Mouse (Mus musculus) spleen, postnatal 4 days (tissue): Measurements from ENCODE around the gene Slc22a2.

ENCODE experiments used
- DNase-seq, 2 experiments: peaks; one replicate each; pipeline ENCODE4 v3.0.0; 2022; ENCODE audit warnings: low spot score in 2 of 2

The Slc22a2 gene

DNA sequence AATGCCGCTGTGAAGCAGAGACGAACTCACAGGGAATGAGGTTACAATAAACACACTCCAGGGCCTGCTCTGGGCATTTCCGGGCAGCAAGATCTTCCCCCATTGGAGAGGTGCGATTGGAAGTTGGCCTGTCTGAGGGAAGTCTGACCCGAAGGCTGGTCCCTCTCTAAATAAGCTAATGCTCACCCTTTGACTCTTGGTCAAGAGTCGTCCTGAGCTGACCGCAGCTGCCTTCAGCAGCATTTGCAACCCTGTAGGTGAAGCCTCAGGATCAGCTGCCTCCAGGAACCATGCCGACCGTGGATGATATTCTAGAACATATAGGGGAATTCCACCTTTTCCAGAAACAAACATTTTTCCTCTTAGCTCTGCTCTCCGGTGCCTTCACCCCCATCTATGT lies at the start of gene Slc22a2:
Slc22a2 (plus strand) TSS at position 142 of the 400 bp plus-strand sequence.
- no peak for DNase-seq

DNA sequence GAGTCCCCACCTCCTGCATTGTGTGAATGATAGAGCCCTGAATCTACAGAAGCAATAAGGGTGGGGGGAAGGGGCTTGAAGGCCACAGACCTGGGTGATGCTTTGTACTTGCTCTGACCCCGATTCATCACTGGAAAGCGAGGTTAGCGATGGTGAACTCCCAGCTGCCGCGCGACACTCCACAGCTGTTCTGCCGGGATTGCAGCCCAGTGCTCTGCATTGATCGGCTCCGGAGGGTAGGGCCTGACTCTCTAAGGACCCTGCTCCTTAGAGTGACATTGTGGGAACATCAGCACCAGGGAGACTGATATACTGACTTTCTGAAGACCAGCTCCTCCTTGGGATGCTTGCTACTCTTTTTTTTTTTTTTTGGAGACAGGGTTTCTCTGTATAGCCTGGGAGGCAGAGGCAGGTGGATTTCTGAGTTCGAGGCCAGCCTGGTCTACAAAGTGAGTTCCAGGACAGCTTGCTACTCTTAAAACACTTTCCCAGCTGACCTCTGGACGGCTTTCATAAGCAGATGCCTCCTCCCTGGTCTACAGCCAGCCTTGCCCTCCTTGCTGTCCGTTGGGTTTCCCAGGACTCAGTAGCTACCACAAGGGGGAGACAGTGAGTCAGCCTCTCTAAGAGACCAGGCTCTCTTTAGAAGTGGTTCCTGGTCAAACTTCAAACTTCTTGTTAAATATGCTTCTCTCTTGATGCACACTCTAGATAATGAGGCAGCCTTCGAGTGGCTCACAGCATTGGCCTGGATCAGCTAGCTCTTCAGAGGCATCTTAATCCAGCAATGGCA lies 49.4 kb upstream of the Slc22a2 start:
- DNase-seq: peak; percentile 54 to 77

DNA sequence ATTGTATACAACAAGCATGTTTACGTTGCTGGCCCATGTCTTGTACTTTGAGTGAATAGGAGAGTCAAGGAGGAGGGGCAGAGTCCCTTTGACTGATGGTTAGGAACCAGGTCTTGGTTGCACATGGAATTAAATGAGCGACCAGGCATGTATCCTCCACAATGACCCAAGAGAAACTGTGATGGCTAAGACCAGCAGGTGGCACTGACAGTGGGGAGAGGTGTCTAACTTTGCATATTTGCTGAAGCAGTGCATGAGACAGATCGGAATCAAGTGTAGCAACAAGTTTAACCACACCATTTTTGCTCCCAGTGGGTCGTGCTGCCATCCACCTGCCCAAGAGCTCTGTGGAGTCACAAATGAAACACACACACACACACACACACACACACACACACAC lies 21.7 kb upstream of the Slc22a2 start:
- DNase-seq: peak in 1 of 2 experiments; percentile 29

DNA sequence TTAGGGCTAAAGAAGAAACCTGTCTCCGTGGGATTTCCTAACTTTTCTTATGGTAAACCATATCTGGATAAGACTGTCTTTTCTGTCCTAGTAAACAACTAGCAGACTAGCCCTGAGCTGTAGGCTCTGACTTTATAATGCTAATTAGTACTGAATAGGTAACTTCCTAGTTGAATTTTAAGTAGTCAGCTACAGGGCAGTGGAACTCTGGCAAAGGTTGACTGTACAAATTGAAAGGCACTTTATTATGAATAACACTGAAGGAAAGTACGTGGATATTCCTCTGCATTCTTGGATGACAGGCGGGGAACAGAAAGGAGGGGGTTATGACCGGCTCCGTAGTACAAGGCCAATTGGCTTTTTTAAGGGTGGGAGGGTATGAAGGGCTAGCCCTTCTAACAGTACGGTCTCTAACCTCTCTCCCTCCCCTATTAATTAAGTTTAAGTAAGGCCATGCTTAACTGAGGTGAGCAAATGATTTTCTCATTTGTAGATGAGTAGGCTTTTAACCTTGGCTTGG lies 19.4 kb upstream of the Slc22a2 start:
- peak in 1 of 2 experiments; percentile 27 for DNase-seq

DNA sequence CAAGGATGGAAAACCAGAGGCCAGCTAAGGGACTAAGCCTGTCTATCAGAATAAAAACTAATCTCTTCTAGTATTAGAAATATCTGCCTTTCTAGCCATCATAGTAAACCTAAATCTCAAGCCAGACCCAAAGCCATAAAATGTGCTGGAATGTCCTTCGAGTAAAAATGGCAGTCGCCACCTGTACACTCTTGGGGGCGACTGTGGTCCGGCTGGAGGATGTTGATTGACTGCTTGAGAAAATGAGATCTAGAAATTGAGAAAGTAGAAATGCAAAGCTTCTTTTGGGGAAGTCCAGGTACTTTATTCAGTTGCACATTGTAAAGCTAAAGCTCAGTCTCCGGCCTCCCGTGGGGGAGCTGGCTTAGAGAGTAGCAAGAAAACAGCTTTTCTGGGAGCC lies 18.5 kb upstream of the Slc22a2 start:
- peak in 1 of 2 experiments; percentile 34 for DNase-seq

DNA sequence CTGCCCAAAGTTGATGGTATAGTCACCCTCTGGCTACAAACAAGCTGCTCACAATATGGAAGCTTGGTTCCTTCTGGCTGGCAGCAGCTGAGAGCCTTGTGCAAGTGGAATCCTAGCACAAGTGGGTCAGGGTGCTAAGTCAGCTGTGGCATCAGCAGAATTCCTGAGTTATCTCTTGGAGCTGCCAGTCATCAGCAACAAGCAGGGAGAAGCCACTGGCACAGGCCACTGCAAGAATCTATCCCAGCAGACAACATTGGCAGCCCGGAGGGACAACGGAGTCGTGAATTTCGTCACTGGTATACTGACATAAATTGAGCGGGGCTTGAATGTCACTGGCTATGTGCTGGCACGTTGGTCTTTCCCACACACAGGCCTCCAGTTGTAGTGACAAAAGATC lies 12.6 kb upstream of the Slc22a2 start:
- DNase-seq: no peak

DNA sequence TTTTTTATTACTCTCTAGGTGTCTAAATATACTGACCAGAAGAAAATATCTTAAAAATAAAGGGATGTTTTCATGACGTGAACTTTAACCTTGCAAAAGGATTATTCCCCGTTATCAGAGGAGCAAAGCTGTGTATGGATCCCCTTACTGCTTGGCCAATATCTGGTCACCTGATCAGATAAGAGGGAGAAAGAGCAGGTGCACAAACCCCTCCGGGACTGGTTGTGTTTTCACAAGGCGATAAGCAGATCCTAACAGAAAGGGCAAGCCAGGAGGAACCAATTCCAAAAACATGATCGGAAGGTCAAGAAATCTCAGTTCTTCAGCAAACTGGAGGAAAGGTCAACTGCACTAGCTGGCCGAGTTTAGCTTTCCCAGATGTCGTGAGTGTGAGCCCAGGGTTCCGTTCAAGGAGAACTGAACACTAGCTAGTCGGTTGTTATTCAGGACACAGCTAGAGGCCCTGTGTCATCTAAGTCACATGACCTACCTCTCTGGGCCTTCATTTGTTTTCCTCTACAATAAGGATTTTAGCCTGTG lies 11.9 kb upstream of the Slc22a2 start:
- peak in 1 of 2 experiments; percentile 24 for DNase-seq

DNA sequence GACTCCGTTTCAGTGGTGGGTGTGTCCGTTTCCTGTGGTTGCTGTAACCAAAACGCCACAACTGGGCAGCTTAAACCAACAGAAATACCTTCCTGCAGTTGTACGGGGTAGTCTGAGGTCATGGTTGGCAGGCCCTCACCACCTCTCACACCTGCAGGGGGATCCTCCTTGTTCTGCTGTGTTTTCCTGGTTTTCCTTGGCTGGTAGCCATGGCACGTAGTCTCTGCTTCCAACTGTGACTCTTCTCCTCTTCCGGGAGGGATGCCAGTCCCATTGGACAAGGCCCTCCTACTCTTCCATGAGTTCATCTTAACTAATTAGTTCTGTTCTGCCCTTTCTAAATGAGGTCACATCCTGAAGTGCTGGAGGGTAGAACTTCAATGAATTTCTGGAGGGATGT lies 8.5 kb upstream of the Slc22a2 start:
- DNase-seq: no peak

DNA sequence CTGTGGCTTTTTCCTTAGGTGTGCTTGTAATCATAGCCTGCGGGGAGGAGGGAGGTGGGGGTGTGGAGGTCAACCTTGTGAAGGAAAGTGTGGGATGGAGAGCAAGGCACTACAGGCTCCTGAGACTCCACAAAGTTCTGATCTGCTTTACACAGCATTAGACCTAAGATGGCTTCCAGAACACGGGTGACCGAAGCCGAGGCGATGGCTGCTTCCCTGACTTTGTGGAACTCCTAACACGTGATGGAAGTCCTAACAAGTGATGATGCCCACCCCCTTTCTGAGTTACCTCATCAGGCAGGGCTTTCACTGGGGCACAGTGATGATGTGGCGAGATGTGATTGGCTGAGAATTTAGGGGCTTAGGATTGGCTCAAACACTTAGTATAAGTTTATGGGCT lies 6.8 kb upstream of the Slc22a2 start:
- no peak for DNase-seq

DNA sequence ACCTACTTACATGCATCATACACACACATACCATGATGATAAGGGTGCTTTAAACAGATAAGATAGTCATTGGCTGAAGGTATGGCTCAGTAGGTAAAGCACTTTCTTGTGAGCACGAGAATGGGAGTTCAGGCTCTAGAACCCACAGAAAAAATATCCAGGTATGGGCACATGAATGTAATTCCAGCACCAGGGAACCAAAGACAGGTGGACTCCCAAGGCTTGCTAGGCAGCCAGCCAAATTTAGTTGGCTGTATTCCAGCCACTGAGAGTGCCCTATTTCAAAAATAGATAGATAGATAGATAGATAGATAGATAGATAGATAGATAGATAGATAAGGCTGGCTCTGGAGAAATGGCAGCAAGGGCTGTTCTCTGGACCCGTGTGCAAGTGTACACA lies 1.4 kb downstream of the Slc22a2 start:
- no peak for DNase-seq

DNA sequence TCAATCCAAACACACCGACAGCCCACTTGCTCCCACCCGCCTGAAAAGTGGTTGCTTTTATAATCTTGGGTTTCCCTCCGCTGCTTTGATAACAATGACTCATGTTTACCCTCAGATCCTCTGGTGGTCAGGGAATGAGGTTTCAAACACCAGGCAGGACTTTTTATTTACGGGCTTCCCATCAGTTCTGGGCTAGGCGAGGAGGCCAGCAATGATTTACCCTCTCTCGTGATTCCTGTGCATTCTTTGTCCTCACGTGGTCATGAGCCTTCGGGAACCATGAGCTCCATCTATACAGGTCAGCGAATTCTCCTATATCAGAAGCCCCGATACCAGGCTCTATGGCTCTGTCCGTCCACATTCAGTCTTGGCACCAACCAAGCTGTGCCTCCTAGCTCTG lies 3.0 kb downstream of the Slc22a2 start:
- DNase-seq: no peak

DNA sequence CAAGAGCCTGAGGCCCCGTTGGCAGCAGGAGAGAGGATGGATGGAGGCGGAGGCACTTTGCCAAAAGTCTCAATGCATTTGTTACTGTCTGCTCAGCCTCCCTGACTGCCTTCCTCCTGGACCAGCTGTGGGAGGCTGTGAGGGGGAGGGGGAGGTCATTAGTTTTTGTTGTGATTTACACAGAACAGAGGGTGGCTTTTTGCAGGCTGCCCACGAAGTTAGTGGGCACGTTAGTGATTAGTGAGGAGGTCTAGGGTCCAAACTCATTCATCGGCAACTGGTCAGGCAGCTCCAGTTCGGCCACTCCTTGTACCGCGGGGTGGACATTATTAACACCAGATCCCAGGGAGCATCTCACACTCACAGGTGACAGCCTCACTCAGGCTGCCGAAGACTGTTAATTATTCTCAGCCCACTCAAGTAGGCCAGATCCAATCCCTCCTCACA lies 4.9 kb downstream of the Slc22a2 start:
- no peak for DNase-seq

DNA sequence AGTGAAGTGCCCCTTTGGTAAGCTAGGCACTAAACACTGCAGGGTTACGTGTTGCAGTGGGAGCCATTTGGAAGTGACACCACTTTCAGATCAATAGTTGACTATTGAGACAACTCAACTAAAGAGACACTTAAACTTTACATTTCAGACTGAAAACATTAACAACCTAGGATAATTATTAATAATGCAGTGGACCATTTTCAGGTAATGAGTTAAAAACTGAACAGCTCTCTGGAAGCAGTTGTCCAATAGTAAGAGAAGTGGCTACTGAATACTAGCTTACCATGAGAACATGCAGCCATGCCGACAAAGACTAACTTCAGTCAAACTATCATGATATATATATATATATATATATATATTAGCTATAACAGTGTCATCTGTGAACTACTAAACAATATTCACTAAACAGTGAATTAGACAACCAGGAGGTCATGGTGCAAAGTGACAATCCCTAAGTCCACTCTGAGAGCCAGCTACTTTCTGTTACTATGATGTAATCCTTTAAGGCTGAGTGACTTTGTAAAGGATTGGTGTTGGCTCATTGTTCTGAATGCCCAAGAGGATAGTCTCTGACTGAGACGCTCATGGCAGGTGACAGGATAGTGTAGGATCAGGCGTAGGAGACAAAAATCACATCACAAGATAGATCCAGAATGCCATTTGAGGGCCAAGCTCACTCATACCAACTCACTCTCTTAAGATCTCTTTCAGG lies 7.1 kb downstream of the Slc22a2 start:
- no peak for DNase-seq

DNA sequence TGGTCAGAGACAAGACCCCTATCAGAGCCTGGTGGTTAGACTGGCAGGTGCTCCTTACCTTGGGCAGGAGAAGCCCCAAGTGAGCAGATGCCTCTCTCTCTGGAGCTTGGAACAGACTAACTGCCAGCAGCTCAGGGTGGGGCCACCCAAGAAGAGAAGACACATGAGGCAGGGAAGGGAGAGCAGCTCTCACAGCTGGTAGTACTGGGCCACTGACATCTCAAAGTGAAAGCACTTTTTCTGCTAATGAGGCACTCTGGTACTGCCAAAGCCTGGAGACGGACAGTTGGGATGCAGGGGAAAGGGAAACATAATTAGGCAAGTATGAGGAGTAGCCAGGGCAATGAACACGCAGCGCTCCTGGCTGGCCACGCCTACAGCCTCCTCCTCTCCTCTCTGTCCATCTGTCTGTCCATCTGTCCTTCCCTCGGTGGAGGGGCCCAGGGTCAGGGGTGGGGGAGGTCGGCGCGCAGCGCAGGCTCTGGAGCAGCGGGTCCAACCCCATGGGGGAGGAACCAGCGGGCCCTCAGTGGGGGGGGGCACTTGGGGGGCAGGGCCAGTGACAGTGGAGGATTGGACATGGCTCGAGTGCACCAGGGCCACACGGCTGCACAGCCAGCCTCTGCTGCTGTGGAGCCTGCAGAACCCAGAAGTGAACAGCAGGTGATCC lies 12.0 kb downstream of the Slc22a2 start:
- no peak for DNase-seq

DNA sequence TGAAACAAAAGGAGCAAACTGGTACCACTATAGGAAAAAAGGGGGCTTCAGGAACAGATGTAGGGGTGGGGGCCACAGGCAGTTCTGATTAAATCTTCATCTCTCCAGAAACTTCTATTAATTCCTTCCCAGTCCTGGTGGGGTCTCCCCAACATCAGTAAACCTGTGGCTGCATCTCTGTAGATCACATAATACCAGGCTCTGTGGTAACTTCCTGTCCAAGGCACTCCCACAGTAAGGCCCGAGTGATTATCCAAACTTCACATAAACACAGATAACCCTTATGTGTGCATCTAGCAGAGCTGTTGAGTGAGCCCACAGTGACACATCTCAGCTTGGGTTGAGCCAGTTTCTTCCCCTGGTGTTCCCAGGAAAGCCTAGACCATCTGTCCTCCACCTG lies 22.7 kb downstream of the Slc22a2 start:
- no peak for DNase-seq

DNA sequence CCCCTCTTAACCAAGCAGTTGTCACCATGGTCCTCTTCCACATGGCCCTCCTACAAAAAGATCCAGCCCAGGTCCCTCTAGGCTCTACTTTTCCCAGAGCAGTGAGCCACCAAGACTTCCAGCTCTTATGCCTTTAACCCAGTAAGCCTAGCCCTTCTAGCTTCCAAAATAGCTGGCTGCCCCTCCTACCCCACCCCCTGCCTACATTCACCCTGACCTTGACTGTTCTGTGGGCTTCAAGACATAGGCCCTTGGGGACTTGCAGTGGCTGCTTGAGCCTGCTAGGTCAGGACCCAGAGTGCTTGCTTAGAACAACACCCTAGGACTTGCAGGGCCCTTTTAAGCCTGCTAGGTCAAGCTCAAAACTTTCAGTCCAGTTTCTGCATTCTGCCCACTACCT lies 23.3 kb downstream of the Slc22a2 start:
- no peak for DNase-seq

DNA sequence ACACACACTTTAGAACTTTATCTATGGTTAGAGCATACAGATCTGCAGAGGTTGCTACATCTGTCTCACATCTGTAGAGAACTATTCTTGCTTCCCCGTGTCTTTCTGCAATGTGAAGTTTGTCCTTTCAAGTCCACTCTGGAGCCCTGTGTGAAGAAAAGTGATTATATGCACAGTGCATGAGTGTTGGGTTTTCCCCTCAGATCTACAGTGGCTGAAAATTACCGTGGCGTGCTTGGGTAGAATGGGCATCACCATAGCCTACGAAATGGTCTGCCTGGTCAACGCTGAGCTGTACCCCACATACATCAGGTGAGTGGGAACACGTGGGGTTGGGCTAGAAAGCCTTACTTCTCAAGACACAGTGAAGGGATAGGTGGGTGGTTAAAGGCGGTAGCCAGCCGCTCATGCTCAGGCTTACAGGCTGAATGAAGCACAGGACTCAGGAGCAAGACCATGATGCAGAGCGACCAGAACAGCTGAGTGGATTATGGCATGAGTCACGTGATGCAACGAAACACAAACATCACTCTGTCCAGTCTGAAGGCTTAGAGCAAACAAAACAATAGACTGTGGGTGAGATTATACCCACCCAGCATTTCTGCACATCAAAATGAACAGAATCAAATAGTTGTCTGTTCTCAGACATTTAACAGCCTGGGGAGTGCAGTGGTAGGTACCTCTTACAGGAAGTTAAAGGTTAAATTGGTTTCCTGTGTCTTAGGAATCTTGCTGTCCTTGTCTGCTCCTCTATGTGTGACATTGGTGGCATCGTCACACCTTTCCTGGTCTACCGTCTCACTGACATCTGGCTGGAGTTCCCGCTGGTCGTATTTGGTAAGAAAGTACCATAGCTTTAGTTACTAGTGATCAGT lies 30.8 kb downstream of the Slc22a2 start:
- no peak for DNase-seq

DNA sequence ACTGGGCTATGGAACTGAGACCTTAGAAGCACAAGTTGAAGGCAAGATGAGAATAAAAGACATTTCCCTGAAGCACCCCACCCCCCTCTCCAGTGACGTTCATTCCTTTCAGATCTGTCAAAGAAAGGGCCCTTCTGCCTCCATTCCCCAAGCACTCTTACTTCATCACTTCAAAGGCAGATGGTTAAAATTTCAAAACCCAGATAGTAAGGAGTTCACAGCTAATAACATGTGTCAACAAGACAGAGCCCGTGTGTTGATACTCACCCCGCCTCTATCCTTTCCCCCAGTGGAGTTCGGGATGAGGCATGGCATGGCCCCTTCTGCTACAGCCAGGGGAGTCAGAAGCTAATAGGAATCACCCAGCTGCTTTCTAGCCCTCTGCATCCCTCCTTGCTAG lies 31.5 kb downstream of the Slc22a2 start:
- DNase-seq: no peak

DNA sequence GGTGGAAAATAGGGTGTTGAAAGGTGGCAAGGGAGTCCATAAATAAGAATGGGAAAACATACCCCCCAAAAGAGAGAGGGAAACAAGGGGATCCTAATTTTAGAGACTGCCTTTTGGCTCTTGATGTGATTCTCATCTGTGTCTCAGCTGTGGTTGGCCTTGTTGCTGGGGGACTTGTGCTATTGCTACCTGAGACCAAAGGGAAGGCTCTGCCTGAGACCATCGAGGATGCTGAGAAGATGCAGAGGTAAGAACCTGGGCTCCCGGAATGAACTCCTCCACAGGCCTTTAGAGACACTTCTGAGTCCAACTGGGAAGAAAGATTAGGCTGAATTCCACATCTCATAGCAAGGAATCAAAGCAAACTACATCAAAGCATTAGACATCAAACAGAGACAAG lies 35.7 kb downstream of the Slc22a2 start:
- DNase-seq: no peak

DNA sequence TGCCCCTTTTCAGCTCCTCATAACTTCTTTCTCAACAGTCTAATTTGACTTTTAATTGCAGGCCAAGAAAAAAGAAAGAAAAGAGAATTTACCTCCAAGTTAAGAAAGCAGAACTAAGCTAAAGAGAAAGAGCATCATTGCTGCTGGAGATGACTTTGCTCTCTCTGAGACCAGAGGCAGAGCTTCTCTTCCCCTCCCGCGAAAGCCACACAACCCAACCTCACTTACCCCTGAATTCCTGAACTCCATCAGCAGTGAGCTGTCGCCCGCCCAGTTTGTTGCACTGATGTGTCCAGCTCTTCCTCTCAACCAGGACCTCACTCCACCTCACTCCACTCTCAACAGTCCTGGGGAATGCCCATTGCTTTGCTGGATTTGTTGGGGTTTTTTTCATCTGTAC lies 44.1 kb downstream of the Slc22a2 start:
- no peak for DNase-seq
